In genomic region chr7:79515221-79515743, GRCm38 (mm10) we compare ENCODE assay signal across 8 mouse cellular contexts. TPM values are rescaled to one million over a fixed set of nuclear protein-coding genes. Genes with fewer than 3 reads are reported as not detected.
DNase-seq lines count a peak whose midpoint lies in the region; ATAC-seq and TF ChIP-seq lines count a peak whose summit lies in the region.

No protein-coding gene starts in this region.

- peak overlapping the region; percentile 44 for H3K4me3 ChIP-seq in limb, embryonic 14.5 days (replicated peaks; ENCODE audit: low read length)
- H3K4me3 ChIP-seq in stomach, postnatal 0 days (ENCODE audit: low read depth, low read length), result peak overlapping the region; percentile 38

- WGBS in limb, embryonic 14.5 days, result 2% methylated on average over 51 of the region's 57 CpGs
- 2% methylated on average over 44 of the region's 57 CpGs for WGBS in stomach, postnatal 0 days

- H3K27me3 ChIP-seq in limb, embryonic 14.5 days (ENCODE audit: control insufficient read depth, insufficient read depth, low read length), result peaks cover 79% of the 10 kb centered on the region
- H3K27me3 ChIP-seq in stomach, postnatal 0 days (ENCODE audit: control insufficient read depth, insufficient read depth, low read length), result peaks cover 37% of the 10 kb centered on the region

- H3K4me2 ChIP-seq in limb, embryonic 14.5 days (replicated peaks; ENCODE audit: low read depth, low read length, severe bottlenecking), result peak overlapping the region; percentile 64
- H3K4me2 ChIP-seq in stomach, postnatal 0 days (replicated peaks; ENCODE audit: low read depth), result peak overlapping the region; percentile 58

- ATAC-seq in frontal cortex, adult (ENCODE audit: low TSS enrichment), result peak; percentile 10; the same call in 1 of the 2 replicates
- ATAC-seq in limb, embryonic 14.5 days (ENCODE audit: low FRiP score, low read depth), result 0 out of 2 replicates have a peak, but pooled peaks have one; percentile 34
- no peak for ATAC-seq in stomach, postnatal 0 days (ENCODE audit: low FRiP score, low TSS enrichment)

- TF ChIP-seq EP300 in stomach, postnatal 0 days (optimal IDR thresholded peaks at IDR 0.05), result no peak

- H3K9ac ChIP-seq in limb, embryonic 14.5 days (ENCODE audit: low read depth, low read length, severe bottlenecking), result peak overlapping the region; percentile 51
- 0 out of 2 replicates have a peak overlapping the region, but pooled peaks have one; percentile 31 for H3K9ac ChIP-seq in stomach, postnatal 0 days (ENCODE audit: low read length)

- no peaks in the 10 kb centered on the region for H3K9me3 ChIP-seq in limb, embryonic 14.5 days (ENCODE audit: control insufficient read depth, low read length)
- H3K9me3 ChIP-seq in stomach, postnatal 0 days (ENCODE audit: control insufficient read depth, low read length), result no peaks in the 10 kb centered on the region

- H3K27ac ChIP-seq in limb, embryonic 14.5 days (replicated peaks; ENCODE audit: low read depth, low read length), result no peak overlapping the region
- no peak overlapping the region for H3K27ac ChIP-seq in stomach, postnatal 0 days (replicated peaks)

- no peak for TF ChIP-seq CTCF in stomach, postnatal 0 days (IDR thresholded peaks at IDR 0.05; ENCODE audit: low read depth)

- no peaks in the 10 kb centered on the region for H3K36me3 ChIP-seq in limb, embryonic 14.5 days (ENCODE audit: control insufficient read depth, insufficient read depth, low read length)
- no peaks in the 10 kb centered on the region for H3K36me3 ChIP-seq in stomach, postnatal 0 days (ENCODE audit: control insufficient read depth, insufficient read depth, low read length)

- TF ChIP-seq POLR2A in limb, embryonic 14.5 days (IDR thresholded peaks at IDR 0.05; ENCODE audit: borderline replicate concordance, extremely low read depth, insufficient read depth, insufficient read length), result no peak

- DNase-seq in frontal cortex, adult 2 months (ENCODE audit: extremely low spot score in 1 of 2, low spot score in 1 of 2), result no peak
- DNase-seq in right cerebral cortex, adult 18-20 months, result peak; percentile 43
- DNase-seq in right cerebral cortex, postnatal 36 days (ENCODE audit: low spot score in 2 of 2), result no peak
- DNase-seq in limb, embryonic 14.5 days (ENCODE audit: low spot score), result no peak
- no peak for DNase-seq in stomach, postnatal 0 days (ENCODE audit: low spot score)
- DNase-seq in urinary bladder, postnatal 25 days (ENCODE audit: low spot score), result no peak
- DNase-seq in frontal cortex, postnatal 14 days (ENCODE audit: low spot score in 2 of 2), result no peak

- H3K4me1 ChIP-seq in limb, embryonic 14.5 days (ENCODE audit: control insufficient read depth, insufficient read depth, low read length), result peaks cover 7% of the 10 kb centered on the region; the same call in 1 of the 2 replicates
- H3K4me1 ChIP-seq in stomach, postnatal 0 days (replicated peaks; ENCODE audit: control insufficient read depth, insufficient read depth), result peaks cover 3% of the 10 kb centered on the region; the same call in 1 of the 2 replicates

RNA-seq across cellular contexts. Expression of gene Polg, which starts 49.1 kb away (rescaled TPM):
- 73.0 and 84.6 TPM in 2 replicates for polyA plus RNA-seq in frontal cortex, adult 2 months (2012; rRNA removed)
- polyA plus RNA-seq in limb, embryonic 14.5 days (2012; rRNA removed), result 59.8 and 71.9 TPM in 2 replicates
- polyA plus RNA-seq in limb, embryonic 14.5 days (2014; fragmentation: Nextera tagmentation; extraction: Ambion mirVana), result 37.6 and 42.8 TPM in 2 replicates
- 13.9 and 18.5 TPM in 2 replicates for polyA plus RNA-seq in stomach, postnatal 0 days (2015; fragmentation: Nextera tagmentation; extraction: Ambion mirVana)
